8 mouse cellular contexts compared by ENCODE assay signal in genomic region chr2:30794179-30795108, GRCm38 (mm10). TPM values are rescaled to one million over a fixed set of nuclear protein-coding genes. Genes with fewer than 3 reads are reported as not detected.
DNase-seq lines count a peak whose midpoint lies in the region; ATAC-seq and TF ChIP-seq lines count a peak whose summit lies in the region.

No protein-coding gene starts in this region.

- peak; percentile 63 for ATAC-seq in embryonic facial prominence, embryonic 13.5 days (ENCODE audit: insufficient number of reproducible peaks, insufficient read depth, low FRiP score, low TSS enrichment, low read depth)
- peak; percentile 70 for ATAC-seq in limb, embryonic 11.5 days (ENCODE audit: insufficient number of reproducible peaks, low FRiP score, low TSS enrichment, low read depth)
- peak; percentile 73 for ATAC-seq in midbrain, embryonic 13.5 days

- TF ChIP-seq EP300 in heart, adult 2 months (IDR thresholded peaks at IDR 0.05; ENCODE audit: insufficient read depth, low read depth, low read length) = peak; percentile 88

- peak; percentile 82 for TF ChIP-seq CTCF in heart, adult 2 months (IDR thresholded peaks at IDR 0.05)
- peak; percentile 91 for TF ChIP-seq CTCF in kidney, adult 2 months (conservative IDR thresholded peaks at IDR 0.05; ENCODE audit: insufficient read depth, insufficient read length, low read depth, low read length)
- peak; percentile 80 for TF ChIP-seq CTCF in small intestine, adult 2 months (IDR thresholded peaks at IDR 0.05; ENCODE audit: extremely low read depth, insufficient read length, insufficient replicate concordance, low read depth, low read length)

- H3K9ac ChIP-seq in embryonic facial prominence, embryonic 13.5 days = peak overlapping the region; percentile 78
- peak overlapping the region; percentile 76 for H3K9ac ChIP-seq in heart, adult 2 months (ENCODE audit: low read depth, low read length)
- H3K9ac ChIP-seq in limb, embryonic 11.5 days (ENCODE audit: low read length) = peak overlapping the region; percentile 70
- H3K9ac ChIP-seq in midbrain, embryonic 13.5 days (replicated peaks) = 0 out of 2 replicates have a peak overlapping the region, but pooled peaks have one; percentile 34

- intact Hi-C loops in heart, adult 2 months (cut with DNase I) = loop anchor here (1.0 to 5.0 kb wide), 7 partner anchors 21 to 358 kb away; no protein-coding TSS in a partner anchor

- DNase-seq in 3T3-L1 (ENCODE audit: low read depth, low spot score) = peak; percentile 88
- DNase-seq in adrenal gland, postnatal 4 days (ENCODE audit: low spot score in 2 of 2) = peak; percentile 94 to 98
- DNase-seq in heart, adult 2 months = peak; percentile 95 to 100
- DNase-seq in kidney, adult 2 months = peak; percentile 97
- DNase-seq in limb, embryonic 11.5 days (ENCODE audit: low spot score) = peak; percentile 98

- H3K9me3 ChIP-seq in embryonic facial prominence, embryonic 13.5 days = no peaks in the 10 kb centered on the region
- no peaks in the 10 kb centered on the region for H3K9me3 ChIP-seq in limb, embryonic 11.5 days (ENCODE audit: control insufficient read depth, low read length)
- no peaks in the 10 kb centered on the region; the same call in 1 of the 2 replicates for H3K9me3 ChIP-seq in midbrain, embryonic 13.5 days

- peak overlapping the region; percentile 47 for H3K4me3 ChIP-seq in embryonic facial prominence, embryonic 13.5 days
- peak overlapping the region; percentile 36; the same call in 1 of the 2 replicates for H3K4me3 ChIP-seq in heart, adult 2 months
- peak overlapping the region; percentile 45 for H3K4me3 ChIP-seq in kidney, adult 2 months (ENCODE audit: insufficient read depth, low read depth, low read length)
- peak overlapping the region; percentile 31 for H3K4me3 ChIP-seq in limb, embryonic 11.5 days (ENCODE audit: low read depth, low read length)
- H3K4me3 ChIP-seq in midbrain, embryonic 13.5 days (replicated peaks) = peak overlapping the region; percentile 34
- H3K4me3 ChIP-seq in small intestine, adult 2 months (ENCODE audit: low read depth, low read length) = peak overlapping the region; percentile 63

- H3K27ac ChIP-seq in embryonic facial prominence, embryonic 13.5 days = peak overlapping the region; percentile 86
- H3K27ac ChIP-seq in heart, adult 2 months = peak overlapping the region; percentile 89
- H3K27ac ChIP-seq in kidney, adult 2 months (ENCODE audit: insufficient read depth, low read depth, low read length) = peak overlapping the region; percentile 71
- no peak overlapping the region for H3K27ac ChIP-seq in limb, embryonic 11.5 days (replicated peaks; ENCODE audit: low read depth, low read length)
- H3K27ac ChIP-seq in midbrain, embryonic 13.5 days = peak overlapping the region; percentile 77
- H3K27ac ChIP-seq in small intestine, adult 2 months (ENCODE audit: insufficient read depth, low read depth, low read length) = peak overlapping the region; percentile 32; the same call in 1 of the 2 replicates

- H3K27me3 ChIP-seq in embryonic facial prominence, embryonic 13.5 days = no peaks in the 10 kb centered on the region
- no peaks in the 10 kb centered on the region for H3K27me3 ChIP-seq in heart, adult 2 months (ENCODE audit: control insufficient read depth, insufficient read depth, low read length)
- no peaks in the 10 kb centered on the region for H3K27me3 ChIP-seq in kidney, adult 2 months (replicated peaks; ENCODE audit: control insufficient read depth, insufficient read depth, low read length)
- H3K27me3 ChIP-seq in limb, embryonic 11.5 days (ENCODE audit: control insufficient read depth, insufficient read depth, low read length) = no peaks in the 10 kb centered on the region
- H3K27me3 ChIP-seq in midbrain, embryonic 13.5 days = peaks cover 6% of the 10 kb centered on the region; the same call in 1 of the 2 replicates
- H3K27me3 ChIP-seq in small intestine, adult 2 months (ENCODE audit: control insufficient read depth, insufficient read depth, low read length) = no peaks in the 10 kb centered on the region

- WGBS in embryonic facial prominence, embryonic 13.5 days = 3% methylated on average over 48 of the region's 48 CpGs
- WGBS in heart, adult 2 months = 5% methylated on average over 48 of the region's 48 CpGs
- WGBS in kidney, adult 2 months = 4% methylated on average over 48 of the region's 48 CpGs
- WGBS in limb, embryonic 11.5 days = 6% methylated on average over 48 of the region's 48 CpGs
- 6% methylated on average over 48 of the region's 48 CpGs for WGBS in midbrain, embryonic 13.5 days
- WGBS in small intestine, adult 2 months = 5% methylated on average over 48 of the region's 48 CpGs

- H3K36me3 ChIP-seq in embryonic facial prominence, embryonic 13.5 days = no peaks in the 10 kb centered on the region
- H3K36me3 ChIP-seq in heart, adult 2 months (ENCODE audit: control insufficient read depth, insufficient read depth, low read length) = no peaks in the 10 kb centered on the region
- no peaks in the 10 kb centered on the region for H3K36me3 ChIP-seq in kidney, adult 2 months (ENCODE audit: control insufficient read depth, insufficient read depth, low read length)
- H3K36me3 ChIP-seq in limb, embryonic 11.5 days (ENCODE audit: control insufficient read depth, insufficient read depth, low read length) = no peaks in the 10 kb centered on the region
- H3K36me3 ChIP-seq in midbrain, embryonic 13.5 days = no peaks in the 10 kb centered on the region
- H3K36me3 ChIP-seq in small intestine, adult 2 months (ENCODE audit: control insufficient read depth, insufficient read depth, low read length) = no peaks in the 10 kb centered on the region

- peak; percentile 47; the same call in 1 of the 2 replicates for TF ChIP-seq POLR2A in heart, adult 2 months (IDR thresholded peaks at IDR 0.05; ENCODE audit: insufficient read depth, low read depth, low read length)
- TF ChIP-seq POLR2A in kidney, adult 2 months (IDR thresholded peaks at IDR 0.05; ENCODE audit: low read depth, low read length) = no peak
- peak; percentile 20; the same call in 1 of the 2 replicates for TF ChIP-seq POLR2A in small intestine, adult 2 months (IDR thresholded peaks at IDR 0.05; ENCODE audit: low read depth, low read length)

- H3K4me1 ChIP-seq in embryonic facial prominence, embryonic 13.5 days = peaks cover 39% of the 10 kb centered on the region
- no peaks in the 10 kb centered on the region; the same call in 1 of the 2 replicates for H3K4me1 ChIP-seq in heart, adult 2 months (ENCODE audit: control insufficient read depth, insufficient read depth, low read length)
- no peaks in the 10 kb centered on the region for H3K4me1 ChIP-seq in kidney, adult 2 months (ENCODE audit: control insufficient read depth, insufficient read depth, low read length)
- H3K4me1 ChIP-seq in limb, embryonic 11.5 days (ENCODE audit: control insufficient read depth, insufficient read depth, low read length) = peaks cover 26% of the 10 kb centered on the region
- peaks cover 34% of the 10 kb centered on the region for H3K4me1 ChIP-seq in midbrain, embryonic 13.5 days (replicated peaks)
- peaks cover 2% of the 10 kb centered on the region; the same call in 1 of the 2 replicates for H3K4me1 ChIP-seq in small intestine, adult 2 months (ENCODE audit: control insufficient read depth, insufficient read depth, insufficient read length, low read length)

- H3K4me2 ChIP-seq in embryonic facial prominence, embryonic 13.5 days = peak overlapping the region; percentile 70
- H3K4me2 ChIP-seq in limb, embryonic 11.5 days (ENCODE audit: low read depth, severe bottlenecking) = peak overlapping the region; percentile 53
- H3K4me2 ChIP-seq in midbrain, embryonic 13.5 days (replicated peaks) = peak overlapping the region; percentile 57

- no peaks in the 10 kb centered on the region for H3K79me2 ChIP-seq in heart, adult 2 months (replicated peaks; ENCODE audit: control insufficient read depth, insufficient read depth, low read length)

RNA-seq across cellular contexts. Expression of gene 1700001O22Rik, which starts 9.0 kb away (rescaled TPM):
- 1 to 10 TPM; 1.2 to 1.9 TPM for total RNA-seq in adrenal gland, postnatal 4 days (2021)
- polyA plus RNA-seq in embryonic facial prominence, embryonic 13.5 days (2015; fragmentation: Nextera tagmentation; extraction: Ambion mirVana) = 2.8 and 2.9 TPM in 2 replicates
- total RNA-seq in heart, adult 2 months (2021) = 1 to 10 TPM in 1 of 2 experiments, under 1 TPM in 1; 0.52 to 1.3 TPM
- 0.73 and 1.1 TPM in 2 replicates for polyA plus RNA-seq in heart, adult 2 months (2012; rRNA removed)
- 1.7 and 4.1 TPM in 2 replicates for polyA plus RNA-seq in kidney, adult 2 months (2012; rRNA removed)
- polyA plus RNA-seq in limb, embryonic 11.5 days (2014; fragmentation: Nextera tagmentation; extraction: Ambion mirVana) = 2.6 and 3.9 TPM in 2 replicates
- polyA plus RNA-seq in midbrain, embryonic 13.5 days (2015; fragmentation: Nextera tagmentation; extraction: Ambion mirVana) = 1.1 and 1.3 TPM in 2 replicates
- polyA plus RNA-seq in small intestine, adult 2 months (2012; rRNA removed) = 0.71 and 1.9 TPM in 2 replicates

RNA-seq across cellular contexts. Expression of gene Ntmt1, which starts 13.2 kb away (rescaled TPM):
- 10 to 100 TPM; 43.1 to 44.4 TPM for total RNA-seq in adrenal gland, postnatal 4 days (2021)
- polyA plus RNA-seq in embryonic facial prominence, embryonic 13.5 days (2015; fragmentation: Nextera tagmentation; extraction: Ambion mirVana) = 94.9 and 105 TPM in 2 replicates
- 10 to 100 TPM; 22.0 to 27.3 TPM for total RNA-seq in heart, adult 2 months (2021)
- polyA plus RNA-seq in heart, adult 2 months (2012; rRNA removed) = 27.4 and 30.2 TPM in 2 replicates
- polyA plus RNA-seq in kidney, adult 2 months (2012; rRNA removed) = 26.4 and 27.3 TPM in 2 replicates
- 102 and 109 TPM in 2 replicates for polyA plus RNA-seq in limb, embryonic 11.5 days (2014; fragmentation: Nextera tagmentation; extraction: Ambion mirVana)
- polyA plus RNA-seq in midbrain, embryonic 13.5 days (2015; fragmentation: Nextera tagmentation; extraction: Ambion mirVana) = 121 and 123 TPM in 2 replicates
- polyA plus RNA-seq in small intestine, adult 2 months (2012; rRNA removed) = 14.3 and 23.8 TPM in 2 replicates

RNA-seq across cellular contexts. Expression of gene Asb6, which starts 35.7 kb away (rescaled TPM):
- total RNA-seq in adrenal gland, postnatal 4 days (2021) = 10 to 100 TPM; 28.9 to 32.0 TPM
- polyA plus RNA-seq in embryonic facial prominence, embryonic 13.5 days (2015; fragmentation: Nextera tagmentation; extraction: Ambion mirVana) = 39.5 and 47.3 TPM in 2 replicates
- total RNA-seq in heart, adult 2 months (2021) = 1 to 10 TPM; 7.8 to 8.1 TPM
- 12.8 and 13.6 TPM in 2 replicates for polyA plus RNA-seq in heart, adult 2 months (2012; rRNA removed)
- 24.5 and 35.2 TPM in 2 replicates for polyA plus RNA-seq in kidney, adult 2 months (2012; rRNA removed)
- polyA plus RNA-seq in limb, embryonic 11.5 days (2014; fragmentation: Nextera tagmentation; extraction: Ambion mirVana) = 38.7 and 40.4 TPM in 2 replicates
- 41.7 and 43.0 TPM in 2 replicates for polyA plus RNA-seq in midbrain, embryonic 13.5 days (2015; fragmentation: Nextera tagmentation; extraction: Ambion mirVana)
- polyA plus RNA-seq in small intestine, adult 2 months (2012; rRNA removed) = 23.5 and 31.7 TPM in 2 replicates

RNA-seq across cellular contexts. Expression of gene Prrx2, which starts 40.3 kb away (rescaled TPM):
- 1 to 10 TPM; 2.8 to 3.3 TPM for total RNA-seq in adrenal gland, postnatal 4 days (2021)
- polyA plus RNA-seq in embryonic facial prominence, embryonic 13.5 days (2015; fragmentation: Nextera tagmentation; extraction: Ambion mirVana) = 103 and 107 TPM in 2 replicates
- total RNA-seq in heart, adult 2 months (2021) = under 1 TPM; 0.75 to 0.84 TPM
- 1.6 and 2.4 TPM in 2 replicates for polyA plus RNA-seq in heart, adult 2 months (2012; rRNA removed)
- 4.7 and 6.7 TPM in 2 replicates for polyA plus RNA-seq in kidney, adult 2 months (2012; rRNA removed)
- polyA plus RNA-seq in limb, embryonic 11.5 days (2014; fragmentation: Nextera tagmentation; extraction: Ambion mirVana) = 138 and 155 TPM in 2 replicates
- polyA plus RNA-seq in midbrain, embryonic 13.5 days (2015; fragmentation: Nextera tagmentation; extraction: Ambion mirVana) = 2.0 and 2.8 TPM in 2 replicates
- 1.8 and 2.6 TPM in 2 replicates for polyA plus RNA-seq in small intestine, adult 2 months (2012; rRNA removed)
